Mouse (Mus musculus): ENCODE results near the gene Tnfaip8l1.

Tnfaip8l1 gene

GRCm38 (mm10) chr17:56137839-56138613 lies 24.3 kb upstream of the Tnfaip8l1 start:
- no peak for DNase-seq (ENCODE audit: low read depth, low spot score)

- no peak for DNase-seq (ENCODE audit: low read depth, low spot score)
Observed at GRCm38 (mm10) chr17:56139355-56139754, 22.9 kb upstream of the Tnfaip8l1 start.

GRCm38 (mm10) chr17:56139858-56140595 lies 22.2 kb upstream of the Tnfaip8l1 start, which contains the start of gene Sema6b:
Sema6b (minus strand) TSS chr17:56140343.
- no peak for DNase-seq (ENCODE audit: low read depth, low spot score)

- no peak for DNase-seq (ENCODE audit: low read depth, low spot score)
Observed at GRCm38 (mm10) chr17:56141702-56142605, 20.3 kb upstream of the Tnfaip8l1 start.

GRCm38 (mm10) chr17:56144546-56144945 lies 17.7 kb upstream of the Tnfaip8l1 start:
- DNase-seq (ENCODE audit: low read depth, low spot score), result no peak

- no peak for DNase-seq (ENCODE audit: low read depth, low spot score)
Observed at GRCm38 (mm10) chr17:56146131-56146530, 16.1 kb upstream of the Tnfaip8l1 start.

- DNase-seq (ENCODE audit: low read depth, low spot score), result no peak
Observed at GRCm38 (mm10) chr17:56147420-56147819, 14.9 kb upstream of the Tnfaip8l1 start.

- no peak for DNase-seq (ENCODE audit: low read depth, low spot score)
Observed at GRCm38 (mm10) chr17:56148280-56148679, 14.0 kb upstream of the Tnfaip8l1 start.

- DNase-seq (ENCODE audit: low read depth, low spot score), result no peak
Observed at GRCm38 (mm10) chr17:56148790-56149618, 13.3 kb upstream of the Tnfaip8l1 start.

GRCm38 (mm10) chr17:56149897-56150296 lies 12.4 kb upstream of the Tnfaip8l1 start:
- no peak for DNase-seq (ENCODE audit: low read depth, low spot score)

- DNase-seq (ENCODE audit: low read depth, low spot score), result no peak
Observed at GRCm38 (mm10) chr17:56153643-56154042, 8.6 kb upstream of the Tnfaip8l1 start.

GRCm38 (mm10) chr17:56159729-56160128 lies 2.5 kb upstream of the Tnfaip8l1 start:
- DNase-seq (ENCODE audit: low read depth, low spot score), result no peak

GRCm38 (mm10) chr17:56163523-56164102 lies 1.3 kb downstream of the Tnfaip8l1 start:
- DNase-seq (ENCODE audit: low read depth, low spot score), result no peak

GRCm38 (mm10) chr17:56164510-56164909 lies 2.2 kb downstream of the Tnfaip8l1 start:
- DNase-seq (ENCODE audit: low read depth, low spot score), result no peak

GRCm38 (mm10) chr17:56165671-56166070 lies 3.4 kb downstream of the Tnfaip8l1 start:
- DNase-seq (ENCODE audit: low read depth, low spot score), result no peak

GRCm38 (mm10) chr17:56169830-56170229 lies 7.6 kb downstream of the Tnfaip8l1 start:
- no peak for DNase-seq (ENCODE audit: low read depth, low spot score)

- DNase-seq (ENCODE audit: low read depth, low spot score), result no peak
Observed at GRCm38 (mm10) chr17:56170636-56171035, 8.4 kb downstream of the Tnfaip8l1 start.

- DNase-seq (ENCODE audit: low read depth, low spot score), result no peak
Observed at GRCm38 (mm10) chr17:56171456-56171855, 9.2 kb downstream of the Tnfaip8l1 start.

- DNase-seq (ENCODE audit: low read depth, low spot score), result no peak
Observed at GRCm38 (mm10) chr17:56171881-56172280, 9.6 kb downstream of the Tnfaip8l1 start.

- DNase-seq (ENCODE audit: low read depth, low spot score), result no peak
Observed at GRCm38 (mm10) chr17:56173401-56174046, 11.2 kb downstream of the Tnfaip8l1 start.
